Mouse (Mus musculus): ENCODE measurements around the gene Psmg4. TPM values are rescaled to one million over a fixed set of nuclear protein-coding genes. Genes with fewer than 3 reads are reported as not detected.

Psmg4 gene
- polyA plus RNA-seq, 1 experiment: 176 TPM

DNA sequence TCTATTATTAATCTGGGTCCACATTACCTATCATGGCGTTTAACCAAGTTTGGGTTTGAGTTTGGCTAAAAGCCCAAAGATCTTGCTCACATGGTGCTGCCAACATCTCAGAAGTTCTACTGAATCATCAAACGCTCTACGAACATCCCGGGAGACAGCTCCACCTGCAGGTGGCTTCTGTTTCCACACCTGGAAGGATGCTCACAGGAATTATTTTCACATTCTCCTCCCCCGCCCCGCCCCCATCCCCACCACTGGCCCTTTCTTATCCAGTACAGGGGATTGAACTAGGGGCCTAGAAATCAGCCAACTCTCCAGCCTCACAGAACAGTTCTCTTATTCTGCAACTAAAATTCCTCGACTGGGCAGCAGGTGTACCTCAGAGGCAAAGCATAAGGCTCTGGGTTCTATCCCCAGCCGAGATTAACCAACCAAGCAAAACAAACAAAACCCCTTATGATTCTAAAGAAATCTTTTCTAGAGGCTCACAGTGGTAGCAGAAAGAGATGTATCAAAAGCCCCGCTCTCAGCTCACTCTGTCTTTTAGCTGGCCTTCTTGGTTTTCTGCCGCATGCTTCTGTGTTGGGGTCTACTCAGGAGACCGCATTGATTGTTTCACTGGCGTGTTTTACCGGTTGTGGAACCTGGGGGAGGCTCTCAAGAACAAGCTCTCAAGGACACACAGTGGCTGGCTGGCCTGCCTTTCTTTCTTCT lies 8.4 kb upstream of the Psmg4 start:
- TF ChIP-seq USF1 (IDR thresholded peaks at IDR 0.05; ENCODE audit: low read depth): peak; percentile 17
- no peak for TF ChIP-seq TCF12 (IDR thresholded peaks at IDR 0.05; ENCODE audit: insufficient read depth, poor library complexity, severe bottlenecking)
- Histone ChIP-seq H3K4me2 (ENCODE audit: low read depth) (peak overlapping the region; percentile 87), H3K79me2 (ENCODE audit: control insufficient read depth, insufficient read depth) (no peaks in the 10 kb centered on the region), H3ac (ENCODE audit: control insufficient read depth, insufficient read length) (no peak overlapping the region), H3K36me3 (ENCODE audit: control insufficient read depth, insufficient read depth) (no peaks in the 10 kb centered on the region), H3K4me3 (no peak overlapping the region), H3K27me3 (ENCODE audit: control insufficient read depth, insufficient read depth, insufficient read length) (no peaks in the 10 kb centered on the region)

DNA sequence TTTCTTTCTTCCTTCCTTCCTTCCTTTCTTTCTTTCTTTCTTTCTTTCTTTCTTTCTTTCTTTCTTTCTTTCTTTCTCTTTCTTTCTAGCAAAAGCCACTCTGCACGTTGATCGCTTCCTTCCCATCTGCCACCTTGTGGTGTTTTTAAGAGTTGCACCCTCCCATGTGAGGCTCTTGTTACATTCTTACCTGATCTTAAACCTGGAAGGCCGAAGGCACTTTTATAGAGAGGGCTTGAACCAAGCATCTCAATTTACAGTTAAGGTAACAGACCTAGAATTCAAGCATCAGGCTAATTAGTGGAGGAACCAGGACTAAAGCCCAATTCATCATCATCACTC lies 7.9 kb upstream of the Psmg4 start:
- H3ac ChIP-seq (ENCODE audit: control insufficient read depth, insufficient read length): no peak overlapping the region
- TF ChIP-seq POLR2A (IDR thresholded peaks at IDR 0.05; ENCODE audit: insufficient read length, low read depth) (no peak), REST (IDR thresholded peaks at IDR 0.05; ENCODE audit: insufficient read depth, insufficient read length) (no peak), SRF (IDR thresholded peaks at IDR 0.05; ENCODE audit: control insufficient read depth, insufficient read length, low read depth) (no peak), POLR2AphosphoS2 (IDR thresholded peaks at IDR 0.05; ENCODE audit: insufficient read length, low read depth) (no peak), USF1 (IDR thresholded peaks at IDR 0.05; ENCODE audit: low read depth) (no peak), MYOG (IDR thresholded peaks at IDR 0.05; ENCODE audit: control insufficient read depth in 1 of 3, insufficient read depth in 1 of 3, insufficient read length in 2 of 3, low read depth in 2 of 3) (no peak)
- no peaks in the 10 kb centered on the region for H3K27me3 ChIP-seq (ENCODE audit: control insufficient read depth, insufficient read depth, insufficient read length)
- peak overlapping the region; percentile 87 for H3K4me2 ChIP-seq (ENCODE audit: low read depth)
- no peak overlapping the region for H3K4me3 ChIP-seq
- H3K79me2 ChIP-seq (ENCODE audit: control insufficient read depth, insufficient read depth): no peaks in the 10 kb centered on the region
- H3K36me3 ChIP-seq (ENCODE audit: control insufficient read depth, insufficient read depth): no peaks in the 10 kb centered on the region

DNA sequence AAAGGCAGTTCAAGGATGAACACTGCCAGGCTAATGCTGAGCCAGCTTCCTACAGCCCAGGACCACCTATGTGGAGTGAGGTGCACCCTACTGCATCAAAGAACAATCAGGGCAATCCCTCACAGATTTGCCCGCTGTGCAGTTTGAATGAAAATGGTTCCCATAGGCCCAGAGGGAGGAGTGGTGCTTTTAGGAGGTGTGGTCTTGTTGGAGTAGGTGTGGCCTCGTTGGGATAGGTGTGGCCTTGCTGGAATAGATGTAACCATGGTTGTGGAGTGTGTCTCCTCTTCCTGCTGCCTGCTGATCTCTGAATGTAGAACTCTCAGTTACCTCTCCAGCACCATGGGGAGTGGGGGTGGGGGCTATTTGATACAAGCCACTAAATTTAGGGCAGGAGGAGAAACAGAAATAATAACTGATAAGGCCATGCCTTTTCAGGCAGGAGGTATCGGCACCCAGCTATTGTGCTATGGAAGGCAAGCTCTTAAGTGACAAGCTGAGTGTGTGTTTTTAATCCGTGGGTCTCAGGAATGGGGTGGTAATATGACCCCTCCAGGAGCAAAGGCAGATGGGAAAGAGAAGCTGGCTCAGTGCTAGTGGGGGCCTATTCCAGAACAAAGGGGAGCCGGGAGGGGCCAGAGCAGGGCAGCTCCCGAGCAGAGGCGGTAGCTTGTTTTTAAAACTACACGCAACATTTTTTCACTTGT lies 6.5 kb upstream of the Psmg4 start:
- TF ChIP-seq SRF (IDR thresholded peaks at IDR 0.05; ENCODE audit: control insufficient read depth, insufficient read length, low read depth): no peak
- TF ChIP-seq POLR2AphosphoS2 (IDR thresholded peaks at IDR 0.05; ENCODE audit: insufficient read length, low read depth): no peak
- TF ChIP-seq USF1 (IDR thresholded peaks at IDR 0.05; ENCODE audit: low read depth): no peak
- no peak for TF ChIP-seq MAX (IDR thresholded peaks at IDR 0.05; ENCODE audit: low read depth)
- TF ChIP-seq REST (IDR thresholded peaks at IDR 0.05; ENCODE audit: insufficient read depth, insufficient read length): no peak
- no peak overlapping the region for H3K4me2 ChIP-seq (ENCODE audit: low read depth)
- no peak overlapping the region for H3K4me3 ChIP-seq
- no peaks in the 10 kb centered on the region for H3K79me2 ChIP-seq (ENCODE audit: control insufficient read depth, insufficient read depth)
- H3K27me3 ChIP-seq (ENCODE audit: control insufficient read depth, insufficient read depth, insufficient read length): no peaks in the 10 kb centered on the region
- no peaks in the 10 kb centered on the region for H3K36me3 ChIP-seq (ENCODE audit: control insufficient read depth, insufficient read depth)
- no peak overlapping the region for H3ac ChIP-seq (ENCODE audit: control insufficient read depth, insufficient read length)

DNA sequence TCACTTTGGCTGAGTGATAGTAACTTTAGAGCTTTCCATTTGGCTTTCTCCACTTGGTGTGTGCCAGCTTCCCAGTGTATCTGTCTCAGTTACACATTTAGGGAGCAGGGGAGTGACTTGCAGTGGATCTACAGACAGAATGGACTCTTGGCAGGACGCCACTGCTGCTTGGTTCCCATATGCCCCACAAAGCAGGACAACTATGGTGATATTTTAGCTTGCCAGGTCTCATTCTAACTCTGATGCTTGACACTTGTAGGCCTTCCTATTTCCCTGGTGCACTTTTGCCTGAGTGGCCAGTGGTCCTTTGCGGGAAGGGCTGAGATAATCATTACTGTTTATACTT lies 6.0 kb upstream of the Psmg4 start:
- Histone ChIP-seq H3ac (ENCODE audit: control insufficient read depth, insufficient read length) (no peak overlapping the region), H3K27me3 (ENCODE audit: control insufficient read depth, insufficient read depth, insufficient read length) (no peaks in the 10 kb centered on the region), H3K79me2 (ENCODE audit: control insufficient read depth, insufficient read depth) (no peaks in the 10 kb centered on the region), H3K36me3 (ENCODE audit: control insufficient read depth, insufficient read depth) (no peaks in the 10 kb centered on the region), H3K4me2 (ENCODE audit: low read depth) (no peak overlapping the region), H3K4me3 (no peak overlapping the region)
- TF ChIP-seq TCF12 (IDR thresholded peaks at IDR 0.05; ENCODE audit: insufficient read depth, poor library complexity, severe bottlenecking) (no peak), MYOG (IDR thresholded peaks at IDR 0.05; ENCODE audit: control insufficient read depth in 1 of 3, insufficient read depth in 1 of 3, insufficient read length in 2 of 3, low read depth in 2 of 3) (no peak), CEBPB (IDR thresholded peaks at IDR 0.05; ENCODE audit: insufficient read depth, poor library complexity, severe bottlenecking) (no peak), MAX (IDR thresholded peaks at IDR 0.05; ENCODE audit: low read depth) (no peak), POLR2AphosphoS2 (IDR thresholded peaks at IDR 0.05; ENCODE audit: insufficient read length, low read depth) (no peak)

GRCm38 (mm10) chr13:34157596-34158157 lies 5.1 kb upstream of the Psmg4 start:
- Histone ChIP-seq H3K4me3 (no peak overlapping the region), H3K4me2 (ENCODE audit: low read depth) (no peak overlapping the region), H3ac (ENCODE audit: control insufficient read depth, insufficient read length) (no peak overlapping the region), H3K27me3 (ENCODE audit: control insufficient read depth, insufficient read depth, insufficient read length) (no peaks in the 10 kb centered on the region), H3K36me3 (ENCODE audit: control insufficient read depth, insufficient read depth) (no peaks in the 10 kb centered on the region), H3K79me2 (ENCODE audit: control insufficient read depth, insufficient read depth) (no peaks in the 10 kb centered on the region)
- no peak for TF ChIP-seq MYOG (IDR thresholded peaks at IDR 0.05; ENCODE audit: control insufficient read depth in 1 of 3, insufficient read depth in 1 of 3, insufficient read length in 2 of 3, low read depth in 2 of 3)
- no peak for TF ChIP-seq CEBPB (IDR thresholded peaks at IDR 0.05; ENCODE audit: insufficient read depth, poor library complexity, severe bottlenecking)
- no peak for TF ChIP-seq POLR2A (IDR thresholded peaks at IDR 0.05; ENCODE audit: insufficient read length, low read depth)
- TF ChIP-seq TCF3 (IDR thresholded peaks at IDR 0.05; ENCODE audit: insufficient read length, low read depth): no peak
- no peak for TF ChIP-seq MAX (IDR thresholded peaks at IDR 0.05; ENCODE audit: low read depth)
- TF ChIP-seq POLR2AphosphoS2 (IDR thresholded peaks at IDR 0.05; ENCODE audit: insufficient read length, low read depth): no peak

DNA sequence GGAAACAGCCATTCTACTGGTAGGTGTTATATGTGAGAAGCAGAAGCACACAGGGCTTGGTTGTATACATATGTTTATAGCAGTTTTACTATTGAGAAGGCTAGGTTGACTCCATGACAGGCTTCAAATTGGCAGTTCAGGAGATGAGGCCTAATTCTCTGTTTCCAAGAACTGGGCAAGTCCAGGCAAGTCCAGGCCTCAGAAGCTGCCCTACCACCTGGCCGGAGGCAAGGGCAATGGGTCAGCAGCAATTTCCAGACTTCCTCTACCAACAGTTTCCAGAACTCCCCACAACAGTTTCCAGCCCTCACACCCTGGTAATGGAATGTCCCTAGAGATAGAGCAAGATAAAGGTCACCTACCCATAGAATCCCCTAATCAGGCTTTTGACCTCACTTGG lies 2.8 kb upstream of the Psmg4 start:
- peaks cover 8% of the 10 kb centered on the region for H3K79me2 ChIP-seq (ENCODE audit: control insufficient read depth, insufficient read depth)
- H3K4me2 ChIP-seq (ENCODE audit: low read depth): no peak overlapping the region
- H3ac ChIP-seq (ENCODE audit: control insufficient read depth, insufficient read length): no peak overlapping the region
- H3K36me3 ChIP-seq (ENCODE audit: control insufficient read depth, insufficient read depth): no peaks in the 10 kb centered on the region
- TF ChIP-seq TCF12 (IDR thresholded peaks at IDR 0.05; ENCODE audit: insufficient read depth, poor library complexity, severe bottlenecking): no peak
- TF ChIP-seq E2F4 (IDR thresholded peaks at IDR 0.05; ENCODE audit: insufficient read depth): no peak
- TF ChIP-seq SRF (IDR thresholded peaks at IDR 0.05; ENCODE audit: control insufficient read depth, insufficient read length, low read depth): no peak
- no peak for TF ChIP-seq REST (IDR thresholded peaks at IDR 0.05; ENCODE audit: insufficient read depth, insufficient read length)
- no peak for TF ChIP-seq TCF3 (IDR thresholded peaks at IDR 0.05; ENCODE audit: insufficient read length, low read depth)
- TF ChIP-seq USF1 (IDR thresholded peaks at IDR 0.05; ENCODE audit: low read depth): no peak
- no peak for TF ChIP-seq MAX (IDR thresholded peaks at IDR 0.05; ENCODE audit: low read depth)
- TF ChIP-seq MYOD1 (IDR thresholded peaks at IDR 0.05; ENCODE audit: control insufficient read depth in 1 of 3, insufficient read length in 2 of 3, low read depth in 2 of 3): no peak
- no peak for TF ChIP-seq POLR2AphosphoS2 (IDR thresholded peaks at IDR 0.05; ENCODE audit: insufficient read length, low read depth)
- no peak for TF ChIP-seq MYOG (IDR thresholded peaks at IDR 0.05; ENCODE audit: control insufficient read depth in 1 of 3, insufficient read depth in 1 of 3, insufficient read length in 2 of 3, low read depth in 2 of 3)
- TF ChIP-seq CEBPB (IDR thresholded peaks at IDR 0.05; ENCODE audit: insufficient read depth, poor library complexity, severe bottlenecking): no peak
- no peak for TF ChIP-seq POLR2A (IDR thresholded peaks at IDR 0.05; ENCODE audit: insufficient read length, low read depth)
- H3K4me3 ChIP-seq: no peak overlapping the region
- H3K27me3 ChIP-seq (ENCODE audit: control insufficient read depth, insufficient read depth, insufficient read length): no peaks in the 10 kb centered on the region

All from myocyte (in vitro differentiated cells).